Mouse (Mus musculus) midbrain, embryonic 14.5 days (tissue): Measurements from ENCODE around the gene Efcab11. TPM values are rescaled to one million over a fixed set of nuclear protein-coding genes. Genes with fewer than 3 reads are reported as not detected.

Experiments used
- ATAC-seq: fragments of 200-750 bp; cut with Nextera tagmentation; 2 replicates; pipeline ENCODE4 v1.8.0; 2017; ENCODE audit warnings: moderate number of reproducible peaks, moderate library complexity; ENCODE audit not compliant: low FRiP score, low TSS enrichment
- DNase-seq: peaks from one replicate; pipeline ENCODE4 v3.0.0-alpha.2; 2015
- H3K27ac ChIP-seq: fragments of 300-500 bp; sonication (generic); replicated peaks from 2 replicates; pipeline ENCODE4 v1.5.1; 2014; ENCODE audit warnings: mild to moderate bottlenecking, low read depth, low read length, moderate library complexity
- H3K27me3 ChIP-seq: fragments of 300-500 bp; sonication (generic); 2 replicates; pipeline ENCODE4 v1.6.1; 2014; ENCODE audit warnings: low read length, control low read depth, mixed read lengths; ENCODE audit not compliant: control insufficient read depth, insufficient read depth
- H3K36me3 ChIP-seq: fragments of 300-500 bp; sonication (generic); 2 replicates; pipeline ENCODE4 v1.6.1; 2014; ENCODE audit warnings: low read length, control low read depth; ENCODE audit not compliant: control insufficient read depth, insufficient read depth
- H3K4me1 ChIP-seq: fragments of 300-500 bp; sonication (generic); 2 replicates; pipeline ENCODE4 v1.6.1; 2014; ENCODE audit warnings: mild to moderate bottlenecking, antibody characterized with exemption, low read length, control low read depth; ENCODE audit not compliant: control insufficient read depth, insufficient read depth
- H3K4me2 ChIP-seq: fragments of 300-500 bp; sonication (generic); 2 replicates; pipeline ENCODE4 v1.6.1; 2014; ENCODE audit warnings: mild to moderate bottlenecking, low read length, moderate library complexity
- H3K4me3 ChIP-seq: fragments of 300-500 bp; sonication (generic); replicated peaks from 2 replicates; pipeline ENCODE4 v1.5.1; 2014; ENCODE audit warnings: low read depth, low read length
- H3K9ac ChIP-seq: fragments of 300-500 bp; sonication (generic); replicated peaks from 2 replicates; pipeline ENCODE4 v1.6.1; 2014; ENCODE audit warnings: mild to moderate bottlenecking, low read length, moderate library complexity
- H3K9me3 ChIP-seq: fragments of 300-500 bp; sonication (generic); 2 replicates; pipeline ENCODE4 v1.6.1; 2016; ENCODE audit warnings: low read length, control low read depth, mixed read lengths; ENCODE audit not compliant: control insufficient read depth
- WGBS: fragments of 180-500 bp; shearing (Covaris S2); extraction: QIAGEN DNeasy Blood & Tissue Kit; methylation state at CpG from one replicate; pipeline ENCODE4 v1.1.7; 2014; 5-methylcytosine and 5-hydroxymethylcytosine counted together
- polyA plus RNA-seq: library from polyadenylated mRNA; unstranded; fragments of >200 nt; fragmentation: Nextera tagmentation; extraction: Ambion mirVana; gene quantifications from 2 replicates; pipeline ENCODE4 v1.2.1, GENCODE M21; 2014

The Efcab11 gene
- polyA plus RNA-seq, 1 experiment from 2014 or later = 6.5 TPM

DNA sequence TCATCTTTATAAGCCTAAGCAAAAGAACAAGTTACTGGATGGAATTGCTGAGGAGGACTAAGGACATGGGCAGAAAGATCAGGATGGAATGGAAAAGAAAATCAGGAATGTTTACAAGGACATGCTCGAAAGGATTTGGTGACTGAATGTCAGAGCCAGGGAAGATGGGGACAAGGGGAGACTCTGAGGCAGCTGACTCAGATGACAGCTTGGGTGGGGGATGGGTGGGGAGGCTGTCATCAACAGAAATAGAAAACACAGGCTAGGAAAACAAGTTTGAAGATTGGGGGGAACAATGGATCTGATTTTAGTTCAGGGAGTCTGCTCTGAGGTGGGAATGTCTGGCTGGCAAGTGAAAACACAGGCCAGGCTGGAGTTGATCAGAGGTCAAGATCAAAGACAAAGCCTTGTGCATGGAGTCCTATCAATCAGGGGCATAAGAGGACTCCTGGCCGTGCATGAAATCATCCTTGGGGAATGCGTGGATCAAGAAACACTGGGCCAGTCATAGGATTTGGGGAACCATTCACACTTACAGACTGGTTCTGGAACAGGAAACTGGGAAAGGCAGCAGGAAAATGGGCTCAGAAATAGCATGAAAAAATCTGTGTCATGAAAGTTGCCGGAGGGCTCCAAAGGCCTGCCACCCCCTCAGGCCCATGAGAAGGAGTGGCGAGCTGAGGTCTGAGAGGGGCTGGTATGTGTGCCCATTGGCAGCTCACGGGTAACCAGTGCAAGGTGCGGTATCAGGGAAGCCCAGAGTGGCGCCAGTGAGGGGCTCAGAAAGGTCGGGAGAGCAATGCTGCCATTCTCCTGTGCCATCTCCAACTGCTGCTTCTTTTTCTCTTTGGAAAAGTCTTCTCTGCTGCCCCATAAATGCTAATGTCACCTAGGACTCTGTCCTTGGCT, 168.9 kb downstream of the Efcab11 start:
- no peak overlapping the region for H3K4me3 ChIP-seq
- DNase-seq (no peak), ATAC-seq (no peak)
- H3K27me3 ChIP-seq = no peaks in the 10 kb centered on the region
- no peaks in the 10 kb centered on the region for H3K9me3 ChIP-seq
- no peak overlapping the region for H3K9ac ChIP-seq
- 62% methylated on average over 9 of the region's 9 CpGs for WGBS
- H3K27ac ChIP-seq = no peak overlapping the region
- peaks cover 10% of the 10 kb centered on the region; the same call in 1 of the 2 replicates for H3K4me1 ChIP-seq
- no peaks in the 10 kb centered on the region for H3K36me3 ChIP-seq
- H3K4me2 ChIP-seq = no peak overlapping the region

DNA sequence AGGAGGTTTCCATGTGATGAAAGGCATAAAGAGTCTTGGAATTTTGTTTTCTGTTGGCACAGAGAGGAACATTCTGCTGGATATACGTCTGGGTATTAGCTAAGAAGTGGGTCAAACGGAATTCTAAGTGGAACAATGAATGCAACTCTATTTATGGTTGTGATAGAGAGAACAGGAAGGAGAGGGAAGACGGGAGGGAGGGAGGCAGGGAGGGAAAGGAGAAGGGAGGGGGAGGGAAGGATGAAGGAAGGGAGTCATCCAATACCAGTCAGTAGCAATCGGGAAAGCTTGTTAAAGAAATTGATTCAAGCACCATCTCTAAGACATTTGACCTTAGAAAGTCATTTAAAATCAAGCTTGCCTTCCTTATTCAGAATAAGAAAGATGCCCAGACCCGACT, 172.0 kb downstream of the Efcab11 start:
- Histone ChIP-seq H3K9me3 (no peaks in the 10 kb centered on the region), H3K4me2 (no peak overlapping the region), H3K27ac (no peak overlapping the region), H3K4me1 (peaks cover 10% of the 10 kb centered on the region; the same call in 1 of the 2 replicates), H3K4me3 (no peak overlapping the region), H3K36me3 (no peaks in the 10 kb centered on the region), H3K27me3 (no peaks in the 10 kb centered on the region), H3K9ac (no peak overlapping the region)
- no peak for ATAC-seq
- peak; percentile 33 for DNase-seq
- 39% methylated on average over 5 of the region's 5 CpGs for WGBS

DNA sequence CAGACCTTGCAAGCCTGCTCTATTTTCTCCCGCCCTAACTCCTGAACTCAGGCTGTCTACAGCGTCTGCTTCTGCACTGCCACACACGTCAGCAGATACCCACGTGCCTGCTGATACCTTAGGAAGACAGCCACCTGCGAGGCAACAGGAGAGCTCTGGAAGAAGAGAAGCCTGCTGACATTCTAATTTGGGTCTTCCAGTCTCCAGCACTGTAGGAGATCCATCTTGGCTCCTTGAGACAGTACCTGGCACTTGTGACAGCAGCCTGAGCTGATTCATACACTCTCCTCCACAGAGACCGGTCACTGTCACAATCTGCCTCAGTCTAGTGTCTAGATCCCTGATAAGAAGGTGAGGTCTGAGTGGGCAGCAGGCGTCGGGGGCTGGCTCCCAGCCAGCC, 182.0 kb downstream of the Efcab11 start:
- 91% methylated on average over 8 of the region's 8 CpGs for WGBS
- no peaks in the 10 kb centered on the region for H3K9me3 ChIP-seq
- no peak overlapping the region for H3K4me2 ChIP-seq
- no peak overlapping the region for H3K9ac ChIP-seq
- H3K27ac ChIP-seq = no peak overlapping the region
- DNase-seq (no peak), ATAC-seq (no peak)
- no peaks in the 10 kb centered on the region for H3K36me3 ChIP-seq
- no peaks in the 10 kb centered on the region for H3K4me1 ChIP-seq
- no peak overlapping the region for H3K4me3 ChIP-seq
- no peaks in the 10 kb centered on the region for H3K27me3 ChIP-seq

- Histone ChIP-seq H3K9ac (no peak overlapping the region), H3K9me3 (no peaks in the 10 kb centered on the region), H3K27me3 (no peaks in the 10 kb centered on the region), H3K4me1 (no peaks in the 10 kb centered on the region), H3K27ac (no peak overlapping the region), H3K36me3 (no peaks in the 10 kb centered on the region), H3K4me2 (no peak overlapping the region), H3K4me3 (no peak overlapping the region)
- no peak for ATAC-seq
- no peak for DNase-seq
- 67% methylated on average over 7 of the region's 7 CpGs for WGBS
Observed at GRCm38 (mm10) chr12:99700380-99700779, 183.9 kb downstream of the Efcab11 start.

- Histone ChIP-seq H3K4me3 (no peak overlapping the region), H3K9me3 (no peaks in the 10 kb centered on the region), H3K27me3 (no peaks in the 10 kb centered on the region), H3K4me2 (no peak overlapping the region), H3K4me1 (no peaks in the 10 kb centered on the region), H3K36me3 (no peaks in the 10 kb centered on the region), H3K9ac (no peak overlapping the region), H3K27ac (no peak overlapping the region)
- ATAC-seq (no peak), DNase-seq (no peak)
- WGBS = 83% methylated on average over 5 of the region's 5 CpGs
Observed at GRCm38 (mm10) chr12:99699379-99700023, 184.7 kb downstream of the Efcab11 start.

- Histone ChIP-seq H3K27ac (no peak overlapping the region), H3K9me3 (no peaks in the 10 kb centered on the region), H3K4me2 (no peak overlapping the region), H3K36me3 (no peaks in the 10 kb centered on the region), H3K4me3 (no peak overlapping the region), H3K9ac (no peak overlapping the region), H3K27me3 (no peaks in the 10 kb centered on the region), H3K4me1 (no peaks in the 10 kb centered on the region)
- WGBS = 90% methylated on average over 3 of the region's 3 CpGs
- ATAC-seq = no peak
- DNase-seq = no peak
Observed at GRCm38 (mm10) chr12:99694066-99694465, 190.2 kb downstream of the Efcab11 start.

DNA sequence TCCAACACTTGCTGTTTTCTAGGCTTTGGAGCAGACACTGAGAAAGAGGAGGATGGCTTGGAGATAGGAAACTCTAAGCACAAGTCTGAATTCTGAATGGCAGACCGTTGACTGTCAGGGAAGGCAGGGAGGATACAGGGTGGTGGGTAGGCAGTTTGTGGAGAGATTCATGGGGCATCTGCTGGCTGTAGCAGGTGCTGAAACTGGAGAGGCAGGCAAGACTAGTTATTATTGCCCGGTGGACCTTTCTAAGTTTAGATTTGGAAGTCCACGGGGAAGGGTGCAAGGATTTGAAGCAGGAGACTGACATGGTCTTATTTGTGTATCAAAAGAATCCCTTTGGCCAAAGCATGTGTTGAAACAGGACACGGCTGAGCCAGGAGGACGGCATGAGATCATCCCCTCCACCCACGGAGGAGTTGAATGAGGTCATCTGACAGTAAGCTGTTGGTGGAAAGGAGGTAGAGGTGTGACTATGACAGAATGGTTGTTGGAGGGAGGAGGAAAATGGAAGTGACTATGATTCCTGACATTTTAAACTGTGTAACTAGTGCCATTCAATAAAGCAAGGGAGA, 197.7 kb downstream of the Efcab11 start:
- no peak overlapping the region for H3K4me2 ChIP-seq
- no peaks in the 10 kb centered on the region for H3K4me1 ChIP-seq
- H3K36me3 ChIP-seq = no peaks in the 10 kb centered on the region
- no peak overlapping the region for H3K4me3 ChIP-seq
- H3K9ac ChIP-seq = no peak overlapping the region
- WGBS = 69% methylated on average over 6 of the region's 6 CpGs
- H3K27ac ChIP-seq = no peak overlapping the region
- DNase-seq = no peak
- no peak for ATAC-seq
- no peaks in the 10 kb centered on the region for H3K27me3 ChIP-seq
- no peaks in the 10 kb centered on the region for H3K9me3 ChIP-seq

DNA sequence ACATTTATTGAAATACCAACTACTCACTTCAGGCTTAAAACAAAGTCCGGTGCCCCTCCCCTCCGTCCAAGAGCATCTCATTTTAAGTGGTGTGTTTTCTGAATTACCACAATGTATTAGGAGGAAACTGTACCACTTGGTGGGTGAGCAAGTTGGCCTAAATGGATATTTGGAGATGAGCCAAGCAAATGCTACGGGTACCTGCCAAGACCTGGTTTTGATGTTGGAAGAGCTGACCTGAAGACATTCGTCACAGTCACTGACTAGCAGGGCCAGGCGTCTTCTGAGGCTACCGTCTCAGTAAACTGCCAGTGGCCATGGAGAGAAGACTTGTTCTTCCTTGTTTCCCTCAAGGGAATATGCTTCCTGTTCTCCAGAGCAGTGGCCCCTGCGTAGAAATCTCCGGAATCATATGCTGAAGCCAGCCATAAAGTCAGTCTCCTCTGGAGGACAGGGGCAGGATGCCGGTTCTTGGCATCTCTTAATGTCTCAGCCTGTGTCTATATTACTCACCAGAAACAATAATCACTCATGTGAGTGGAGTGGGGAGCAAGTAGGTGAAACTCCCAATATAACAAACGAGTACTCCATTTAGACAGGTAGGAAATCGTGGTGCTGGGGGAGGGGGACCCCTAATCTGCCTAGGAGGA, 198.7 kb downstream of the Efcab11 start:
- H3K4me1 ChIP-seq = no peaks in the 10 kb centered on the region
- H3K27ac ChIP-seq = no peak overlapping the region
- DNase-seq (no peak), ATAC-seq (no peak)
- H3K4me2 ChIP-seq = no peak overlapping the region
- H3K9me3 ChIP-seq = no peaks in the 10 kb centered on the region
- H3K27me3 ChIP-seq = no peaks in the 10 kb centered on the region
- H3K9ac ChIP-seq = no peak overlapping the region
- no peaks in the 10 kb centered on the region for H3K36me3 ChIP-seq
- 87% methylated on average over 11 of the region's 11 CpGs for WGBS
- no peak overlapping the region for H3K4me3 ChIP-seq
